Mouse (Mus musculus) testis, adult 2 months (tissue): ENCODE data around the gene Ace.

ENCODE experiments used
- CTCF ChIP-seq: fragments of 200-500 bp; IDR thresholded peaks from 2 replicates; pipeline ENCODE4 v1.5.1; 2012; ENCODE audit warnings: low read depth, mild to moderate bottlenecking, inconsistent platforms, low read length, moderate library complexity; ENCODE audit not compliant: control insufficient read depth, insufficient read depth, insufficient replicate concordance
- POLR2A ChIP-seq: fragments of 200-500 bp; IDR thresholded peaks from 2 replicates; pipeline ENCODE4 v1.6.1; 2012; ENCODE audit warnings: low read depth, mild to moderate bottlenecking, inconsistent platforms, low read length, moderate library complexity; ENCODE audit not compliant: control insufficient read depth

GRCm38 (mm10) chr11:105920836-105921235 is 46.9 kb upstream of the Ace start:
- no peak for TF ChIP-seq CTCF
- TF ChIP-seq POLR2A: no peak
